Mouse (Mus musculus) heart, postnatal 0 days (tissue): Measurements from ENCODE around the gene H2-K1.

Experiments used
- CTCF ChIP-seq: IDR thresholded peaks from 2 replicates; pipeline ENCODE4 v1.5.1; 2016; ENCODE audit warnings: antibody characterized with exemption, control low read depth, low read depth
- EP300 ChIP-seq: IDR thresholded peaks from 2 replicates; pipeline ENCODE4 v1.6.1; 2016; ENCODE audit warnings: antibody characterized with exemption, low read depth

DNA sequence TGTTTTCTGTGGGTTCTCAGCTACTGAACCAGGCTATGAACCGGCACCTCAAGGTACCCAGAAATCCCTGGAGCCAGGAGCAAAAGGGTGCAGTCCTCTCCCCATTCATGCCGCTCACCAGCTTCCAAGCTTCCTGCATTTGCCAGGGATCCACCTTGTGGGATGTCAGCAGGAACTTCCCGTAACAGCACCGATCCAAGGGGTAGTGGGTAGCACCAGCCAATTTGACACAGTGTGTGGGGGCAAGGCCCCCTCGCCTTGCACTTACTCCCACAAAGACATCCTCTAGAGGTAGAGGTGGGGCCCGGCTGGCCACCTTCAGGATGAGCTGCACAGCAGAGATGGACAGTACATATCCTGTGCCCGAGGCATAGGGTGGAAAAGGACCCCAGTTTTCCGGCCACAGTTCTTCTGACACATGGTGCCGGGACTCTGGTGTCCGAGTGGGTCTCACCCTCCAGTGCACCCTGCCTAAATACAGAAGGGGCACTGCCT is 50.0 kb downstream of the H2-K1 start:
- no peak for TF ChIP-seq EP300
- no peak for TF ChIP-seq CTCF
